Mouse (Mus musculus): ENCODE measurements around the gene Pip4k2b. TPM values are rescaled to one million over a fixed set of nuclear protein-coding genes. Genes with fewer than 3 reads are reported as not detected.

The Pip4k2b gene
- polyA plus RNA-seq (2021; fragmentation: Nextera tagmentation) = 2.9 and 3.2 TPM in 2 replicates
- long read RNA-seq, experiment 1, full-length matches to known transcripts = 4 of 14 reads
- long read RNA-seq, experiment 1, partial matches to known transcripts = 0 of 14 reads
- long read RNA-seq, experiment 1, other reads (novel, unspliced or antisense) = 10 of 14 reads
- long read RNA-seq, experiment 2, partial matches to known transcripts = 0 of 5 reads
- long read RNA-seq, experiment 2, other reads (novel, unspliced or antisense) = 5 of 5 reads

DNA sequence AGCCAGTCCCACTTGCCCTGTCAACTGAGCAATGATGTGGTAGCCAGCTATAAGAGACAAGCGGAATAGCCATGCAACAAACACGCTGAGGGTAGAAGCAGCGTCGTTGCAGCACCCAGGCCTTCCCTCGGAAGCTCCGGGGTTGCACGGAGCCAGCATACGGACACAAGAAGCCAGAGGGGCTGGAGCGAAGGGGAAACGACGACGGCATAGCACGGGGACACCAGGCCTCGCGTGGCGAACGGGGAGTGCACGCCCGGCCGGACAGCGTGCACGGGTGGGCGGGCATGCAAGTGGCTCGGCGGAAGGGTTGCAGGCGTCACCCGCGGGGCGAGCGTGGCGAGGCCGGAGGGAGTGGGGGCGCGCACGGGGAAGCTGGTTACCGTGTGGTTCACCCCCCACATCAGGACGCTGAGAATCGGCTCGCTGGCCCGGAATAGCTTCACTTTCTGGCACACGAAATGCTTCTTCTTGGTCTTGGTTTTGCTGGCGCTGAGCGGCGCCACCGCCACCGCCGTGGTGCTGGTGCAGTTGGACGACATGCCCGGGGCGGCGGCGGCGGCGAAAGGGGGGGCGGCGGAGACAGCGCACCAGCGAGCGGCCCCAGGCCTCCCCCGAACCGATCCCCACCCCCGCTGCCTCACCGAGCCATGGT is at the start of gene Pip4k2b:
TSS of gene Pip4k2b (minus strand) at position 642 of the 655 bp plus-strand sequence.

GRCm38 (mm10) chr11:97781832-97782563 is 37.5 kb upstream of the Pip4k2b start, which contains the start of gene Rpl23:
Gene Rpl23, minus strand, starts transcription at chr11:97782437.

DNA sequence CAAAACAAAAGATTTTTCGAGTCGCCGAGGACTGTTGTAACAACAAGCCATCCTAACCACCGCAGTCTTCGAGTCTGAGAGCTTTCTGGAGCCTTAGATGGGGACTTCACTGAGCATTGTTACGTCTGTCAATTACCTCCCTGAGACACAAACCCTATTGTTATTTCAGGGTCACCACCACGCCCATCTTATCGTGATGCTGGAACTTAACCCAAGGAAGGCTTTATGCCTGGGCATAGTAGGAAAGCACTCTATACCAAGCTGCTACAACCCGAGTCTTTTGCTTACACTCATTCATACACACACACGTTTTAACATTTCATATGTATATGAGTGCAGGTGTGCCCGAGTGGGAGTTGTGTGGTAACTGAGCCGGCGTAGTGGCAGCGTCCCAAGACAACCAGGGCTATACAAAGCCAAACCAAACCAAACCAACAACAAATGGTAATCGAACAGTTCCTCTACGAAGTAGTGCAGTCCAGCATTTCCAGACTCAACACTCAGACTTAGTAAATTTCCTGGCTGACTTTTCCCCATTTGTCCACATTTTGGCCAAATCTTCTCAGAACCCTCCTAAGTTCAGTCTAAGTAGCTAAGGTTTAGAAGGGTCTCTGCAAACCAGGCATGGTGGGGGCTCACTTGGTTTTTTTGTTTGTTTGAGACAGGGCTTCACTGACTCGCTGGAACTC is 31.4 kb upstream of the Pip4k2b start, which contains the start of gene 1700001P01Rik:
TSS of gene 1700001P01Rik (minus strand) at position 111 of the 689 bp plus-strand sequence.

GRCm38 (mm10) chr11:97766154-97766881 is 21.8 kb upstream of the Pip4k2b start, which contains the start of gene Cwc25:
Gene Cwc25, minus strand, starts transcription at chr11:97766556.

GRCm38 (mm10) chr11:97703039-97703826 is 41.3 kb downstream of the Pip4k2b start, which contains the start of gene Psmb3:
Gene Psmb3, plus strand, starts transcription at chr11:97703399.

DNA sequence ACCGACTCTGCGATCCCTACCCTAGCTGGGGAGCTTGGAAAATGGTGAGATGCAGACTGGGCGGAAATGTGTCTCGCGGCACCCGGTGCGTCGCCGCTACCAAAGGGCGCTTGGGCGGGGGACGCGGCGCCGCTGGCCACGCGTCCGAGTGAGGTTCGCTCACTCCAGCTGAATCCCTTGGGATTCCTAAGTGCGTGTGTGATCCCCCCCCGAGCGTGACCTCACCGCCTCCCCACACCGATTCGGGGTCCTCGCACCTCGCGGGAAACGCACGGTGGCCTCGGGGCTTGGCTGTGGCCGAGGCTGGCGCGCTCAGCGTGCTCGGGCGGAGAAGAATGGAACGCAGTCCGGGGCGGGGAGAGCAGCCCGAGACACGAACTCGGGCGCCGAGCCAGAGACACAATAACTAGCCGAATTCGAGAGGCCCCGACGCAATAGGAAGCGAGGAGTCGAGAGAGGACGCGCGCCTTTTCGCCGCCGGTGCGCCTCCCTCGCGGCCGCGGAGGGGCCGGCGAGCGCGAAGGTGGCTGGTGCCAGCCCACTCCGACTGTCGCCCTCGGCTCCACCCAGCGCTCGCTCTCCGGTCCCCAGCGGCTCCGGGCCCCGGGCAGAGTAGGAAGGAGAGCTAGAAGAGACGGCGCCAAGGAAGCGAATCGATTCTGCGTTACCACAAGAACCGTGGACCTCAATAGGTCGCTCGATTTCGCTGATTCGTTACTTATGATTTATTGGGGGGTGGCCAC is 44.3 kb downstream of the Pip4k2b start, which contains the start of gene Pcgf2:
TSS of gene Pcgf2 (minus strand) at position 495 of the 743 bp plus-strand sequence.

DNA sequence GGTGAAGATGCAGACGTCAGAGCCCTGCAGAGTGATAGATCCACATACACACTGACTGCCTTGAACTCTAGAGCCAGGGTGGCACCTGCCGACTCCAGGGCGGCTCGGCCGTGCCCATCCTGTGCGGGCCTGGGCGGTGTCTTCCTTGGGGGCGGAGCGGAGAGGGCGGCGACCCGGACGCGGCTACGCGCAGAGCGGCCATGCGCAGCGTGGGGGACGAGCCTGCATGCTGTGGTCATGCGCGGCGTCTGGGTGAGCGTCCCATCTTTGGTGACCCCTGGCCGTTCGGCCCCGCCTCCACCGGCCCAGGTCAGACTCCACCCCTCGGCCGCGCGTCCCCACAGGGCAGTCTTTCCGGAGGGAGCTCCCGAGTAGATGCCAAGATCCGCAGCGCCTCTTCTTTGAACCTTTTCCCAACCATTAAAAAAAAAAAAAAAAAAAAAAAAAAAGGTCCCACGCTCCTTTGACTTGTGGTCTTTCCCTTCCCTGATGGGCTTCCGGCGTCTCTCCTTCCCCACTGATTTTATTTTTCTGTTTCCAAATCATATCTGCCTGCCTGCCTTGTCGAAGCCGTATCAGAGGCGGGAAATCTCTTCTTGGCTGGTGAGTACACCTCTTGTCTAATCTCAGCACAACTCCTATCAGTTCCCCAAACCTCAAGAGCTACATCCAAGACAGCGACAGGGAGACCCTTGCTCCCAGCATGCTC is 58.7 kb downstream of the Pip4k2b start, which contains the start of gene Cisd3:
TSS of gene Cisd3 (plus strand) at position 214 of the 709 bp plus-strand sequence.

Other genes starting within 250 kb of the Pip4k2b start
- gene 4933428G20Rik, start 244.4 kb downstream of the Pip4k2b start, polyA plus RNA-seq (2021; fragmentation: Nextera tagmentation) = 0.08 TPM in 1 of 2 replicates, not detected in the other
- gene Srcin1, start 168.5 kb downstream of the Pip4k2b start, polyA plus RNA-seq (2021; fragmentation: Nextera tagmentation) = 5.1 and 15.8 TPM in 2 replicates
- 5.4 and 70.5 TPM in 2 replicates for gene Epop, start 115.0 kb downstream of the Pip4k2b start, polyA plus RNA-seq (2021; fragmentation: Nextera tagmentation)
- gene Mllt6, start 81.3 kb downstream of the Pip4k2b start, polyA plus RNA-seq (2021; fragmentation: Nextera tagmentation) = 4.9 and 7.0 TPM in 2 replicates
- gene Cisd3, start 58.9 kb downstream of the Pip4k2b start, polyA plus RNA-seq (2021; fragmentation: Nextera tagmentation) = 79.1 and 82.1 TPM in 2 replicates
- gene Pcgf2, start 44.2 kb downstream of the Pip4k2b start, polyA plus RNA-seq (2021; fragmentation: Nextera tagmentation) = 3.4 and 5.3 TPM in 2 replicates
- 369 and 399 TPM in 2 replicates for gene Psmb3, start 41.3 kb downstream of the Pip4k2b start, polyA plus RNA-seq (2021; fragmentation: Nextera tagmentation)
- gene Cwc25, start 21.9 kb upstream of the Pip4k2b start, polyA plus RNA-seq (2021; fragmentation: Nextera tagmentation) = 7.0 and 7.1 TPM in 2 replicates
- 0.40 TPM in 1 of 2 replicates, not detected in the other for gene 1700001P01Rik, start 31.2 kb upstream of the Pip4k2b start, polyA plus RNA-seq (2021; fragmentation: Nextera tagmentation)
- gene Rpl23, start 37.7 kb upstream of the Pip4k2b start, polyA plus RNA-seq (2021; fragmentation: Nextera tagmentation) = 578 and 861 TPM in 2 replicates
- gene Lasp1, start 54.3 kb upstream of the Pip4k2b start, polyA plus RNA-seq (2021; fragmentation: Nextera tagmentation) = 49.7 and 74.1 TPM in 2 replicates
- gene B230217C12Rik, start 96.1 kb upstream of the Pip4k2b start, polyA plus RNA-seq (2021; fragmentation: Nextera tagmentation) = 92.0 and 101 TPM in 2 replicates
- 1.6 and 2.0 TPM in 2 replicates for gene Fbxo47, start 139.4 kb upstream of the Pip4k2b start, polyA plus RNA-seq (2021; fragmentation: Nextera tagmentation)
- gene Plxdc1, start 241.7 kb upstream of the Pip4k2b start, polyA plus RNA-seq (2021; fragmentation: Nextera tagmentation) = 22.9 and 30.2 TPM in 2 replicates

Data from left cerebral cortex, adult 6 months (tissue).